Mouse (Mus musculus): Measurements from ENCODE around the gene Uhrf1bp1. TPM values are rescaled to one million over a fixed set of nuclear protein-coding genes. Genes with fewer than 3 reads are reported as not detected.

The Uhrf1bp1 gene
- polyA plus RNA-seq, 1 experiment from 2014 or later = 5.3 TPM

DNA sequence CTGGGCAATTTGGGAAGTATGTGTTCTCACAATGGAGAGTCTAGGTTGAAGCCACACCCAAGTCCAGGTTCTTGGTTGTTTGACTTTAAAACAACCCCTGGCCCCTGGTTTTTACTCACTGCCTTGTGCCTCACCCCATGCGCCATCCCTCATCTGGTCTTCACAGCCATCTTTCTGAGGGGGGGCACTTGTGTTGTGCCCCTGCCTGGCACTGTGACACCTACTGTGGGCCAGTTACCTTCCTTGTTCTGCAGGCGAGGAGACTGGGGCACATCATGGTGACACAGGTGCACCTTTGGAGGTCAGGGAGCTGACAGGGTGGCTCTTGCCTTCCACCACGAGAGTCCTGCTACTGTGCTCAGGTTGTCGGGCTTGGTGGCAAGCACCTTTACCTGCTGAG lies 85.9 kb downstream of the Uhrf1bp1 start:
- no peaks in the 10 kb centered on the region for H3K27me3 ChIP-seq
- H3K9ac ChIP-seq (replicated peaks) = no peak overlapping the region
- no peak overlapping the region for H3K4me2 ChIP-seq (replicated peaks)
- H3K9me3 ChIP-seq = no peaks in the 10 kb centered on the region
- no peak for ATAC-seq (replicated peaks)
- 94% methylated on average over 4 of the region's 4 CpGs for WGBS
- no peak overlapping the region for H3K27ac ChIP-seq (replicated peaks)
- no peaks in the 10 kb centered on the region for H3K36me3 ChIP-seq
- no peak overlapping the region for H3K4me3 ChIP-seq
- peaks cover 45% of the 10 kb centered on the region for H3K4me1 ChIP-seq

DNA sequence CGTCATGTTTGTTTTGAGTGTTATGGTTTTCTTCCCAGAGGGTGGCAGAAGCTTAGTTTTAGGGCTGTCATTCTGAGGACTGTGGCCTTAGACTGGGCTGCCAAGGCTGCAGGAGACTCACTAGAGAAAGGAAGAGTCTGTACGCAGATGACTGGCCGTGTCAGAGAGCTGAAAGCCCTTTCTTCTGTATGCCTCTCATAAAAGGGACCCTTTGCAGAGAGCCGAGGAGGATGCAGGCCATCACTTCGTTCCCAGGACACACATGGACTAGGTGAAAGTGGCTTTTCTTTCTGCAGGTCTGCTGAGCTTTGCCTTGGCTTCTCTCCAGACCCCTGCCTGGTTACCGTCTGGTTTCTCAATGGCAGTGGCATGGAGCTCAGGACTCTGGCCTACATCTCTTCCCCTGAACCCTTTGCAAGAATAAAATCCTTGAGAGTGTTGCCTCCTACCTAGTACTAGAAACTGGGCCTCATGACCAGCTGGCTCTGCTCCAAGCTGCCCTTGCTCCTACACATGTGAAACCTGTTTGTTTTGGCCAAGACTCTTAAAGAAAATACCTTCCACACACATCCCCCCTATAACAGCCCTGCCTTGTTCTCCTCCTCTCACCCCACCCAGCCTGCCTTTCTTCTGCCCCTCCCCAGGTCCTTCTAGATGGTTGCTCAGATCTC lies 89.4 kb downstream of the Uhrf1bp1 start:
- Histone ChIP-seq H3K27me3 (no peaks in the 10 kb centered on the region), H3K9ac (replicated peaks) (0 out of 2 replicates have a peak overlapping the region, but pooled peaks have one; percentile 7), H3K4me2 (replicated peaks) (no peak overlapping the region), H3K9me3 (no peaks in the 10 kb centered on the region), H3K4me1 (peaks cover 21% of the 10 kb centered on the region), H3K36me3 (no peaks in the 10 kb centered on the region), H3K4me3 (no peak overlapping the region), H3K27ac (replicated peaks) (peak overlapping the region; percentile 58)
- ATAC-seq (replicated peaks) = no peak
- 17% methylated on average over 6 of the region's 6 CpGs for WGBS

DNA sequence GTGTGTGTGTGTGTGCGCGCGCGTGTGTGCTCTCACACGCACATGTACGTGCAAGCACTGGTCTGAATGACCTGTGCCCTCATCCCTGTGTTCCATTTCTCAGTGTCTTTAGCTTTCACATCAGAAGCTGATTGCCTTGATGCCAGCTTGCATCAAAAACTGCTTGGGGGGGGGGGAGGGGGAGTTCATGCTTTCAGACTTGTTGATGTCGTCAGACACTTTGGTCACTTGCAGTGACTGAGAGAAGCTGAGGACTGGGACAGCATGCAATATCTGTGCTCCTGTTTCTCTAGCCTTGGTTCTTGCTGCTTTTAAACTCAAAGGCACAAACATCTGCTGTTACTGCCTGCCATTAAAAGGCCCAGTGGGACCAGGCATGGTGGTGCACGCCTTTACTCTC lies 90.1 kb downstream of the Uhrf1bp1 start:
- H3K27me3 ChIP-seq = no peaks in the 10 kb centered on the region
- H3K9ac ChIP-seq (replicated peaks) = 0 out of 2 replicates have a peak overlapping the region, but pooled peaks have one; percentile 7
- no peak for ATAC-seq (replicated peaks)
- whole genome bisulfite sequencing = 81% methylated on average over 8 of the region's 8 CpGs
- peaks cover 18% of the 10 kb centered on the region for H3K4me1 ChIP-seq
- no peak overlapping the region for H3K4me2 ChIP-seq (replicated peaks)
- H3K4me3 ChIP-seq = no peak overlapping the region
- H3K27ac ChIP-seq (replicated peaks) = peak overlapping the region; percentile 58; the same call in 1 of the 2 replicates
- H3K36me3 ChIP-seq = no peaks in the 10 kb centered on the region
- no peaks in the 10 kb centered on the region for H3K9me3 ChIP-seq

GRCm38 (mm10) chr17:27947155-27947554 lies 90.9 kb downstream of the Uhrf1bp1 start:
- Histone ChIP-seq H3K36me3 (no peaks in the 10 kb centered on the region), H3K9me3 (no peaks in the 10 kb centered on the region), H3K4me1 (peaks cover 18% of the 10 kb centered on the region), H3K4me3 (no peak overlapping the region), H3K4me2 (replicated peaks) (no peak overlapping the region), H3K9ac (replicated peaks) (no peak overlapping the region), H3K27me3 (no peaks in the 10 kb centered on the region), H3K27ac (replicated peaks) (no peak overlapping the region)
- 0 out of 2 replicates have a peak, but pooled peaks have one; percentile 29 for ATAC-seq (replicated peaks)
- 83% methylated on average over 2 of the region's 2 CpGs for WGBS

Other genes starting within 250 kb of the Uhrf1bp1 start
- gene Nudt3, start 232.9 kb upstream of the Uhrf1bp1 start, polyA plus RNA-seq (2015; fragmentation: Nextera tagmentation; extraction: Ambion mirVana) = 273 and 295 TPM in 2 replicates
- not detected in 2 replicates for gene RPS10-NUDT3, start 221.2 kb upstream of the Uhrf1bp1 start, polyA plus RNA-seq (2015; fragmentation: Nextera tagmentation; extraction: Ambion mirVana)
- 578 and 580 TPM in 2 replicates for gene Rps10, start 219.8 kb upstream of the Uhrf1bp1 start, polyA plus RNA-seq (2015; fragmentation: Nextera tagmentation; extraction: Ambion mirVana)
- gene Pacsin1, start 200.9 kb upstream of the Uhrf1bp1 start, polyA plus RNA-seq (2015; fragmentation: Nextera tagmentation; extraction: Ambion mirVana) = 31.9 and 32.1 TPM in 2 replicates
- 0.49 and 0.51 TPM in 2 replicates for gene Spdef, start 127.5 kb upstream of the Uhrf1bp1 start, polyA plus RNA-seq (2015; fragmentation: Nextera tagmentation; extraction: Ambion mirVana)
- 10.6 and 10.8 TPM in 2 replicates for gene D17Wsu92e, start 35.8 kb upstream of the Uhrf1bp1 start, polyA plus RNA-seq (2015; fragmentation: Nextera tagmentation; extraction: Ambion mirVana)
- 299 and 322 TPM in 2 replicates for gene Snrpc, start 18.3 kb upstream of the Uhrf1bp1 start, polyA plus RNA-seq (2015; fragmentation: Nextera tagmentation; extraction: Ambion mirVana)
- gene Anks1, start 52.9 kb downstream of the Uhrf1bp1 start, polyA plus RNA-seq (2015; fragmentation: Nextera tagmentation; extraction: Ambion mirVana) = 35.3 and 38.6 TPM in 2 replicates
- 71.7 and 73.2 TPM in 2 replicates for gene Taf11, start 53.4 kb downstream of the Uhrf1bp1 start, polyA plus RNA-seq (2015; fragmentation: Nextera tagmentation; extraction: Ambion mirVana)
- gene Tcp11, start 224.2 kb downstream of the Uhrf1bp1 start, polyA plus RNA-seq (2015; fragmentation: Nextera tagmentation; extraction: Ambion mirVana) = 1.7 and 1.8 TPM in 2 replicates